Mouse (Mus musculus) left cerebral cortex, postnatal 4 days (tissue): ENCODE measurements at regions not wholly inside any gene's neighbourhood (a gene's known extent, or its start where the extent isn't known, plus 50 kb on each side); places are given as distances from the start of the nearest gene placed in this dataset.
A peak's percentile ranks its signal among the peaks of the same experiment; 100 is the strongest.
"Not testable (repeated sequence)": the region's sequence is repeated elsewhere in the genome, so short reads cannot be mapped to it uniquely, and the experiment has no call there.

Experiments used
- DNase-seq: peaks from one replicate; pipeline ENCODE4 v3.0.0-alpha.2; 2022
- intact Hi-C: fragments of 180-260 bp; cut with DNase I; formaldehyde crosslinking; loops from one replicate; pipeline ENCODE4 v1.15.1; 2025

- no peak for DNase-seq
- intact Hi-C loops, result loop anchor here (10.0 kb wide), 1 partner anchor 818 kb away; no protein-coding TSS in a partner anchor
These were observed 391.2 kb downstream of the Fign start for GRCm38 (mm10) chr2:63706643-63707042.

- intact Hi-C loops, result loop anchor here (10.0 kb wide), 1 partner anchor 819 kb away; no protein-coding TSS in a partner anchor
- no peak for DNase-seq
These were observed 391.7 kb downstream of the Fign start for GRCm38 (mm10) chr2:63706183-63706582.

GRCm38 (mm10) chr2:63702333-63703096 lies 395.3 kb downstream of the Fign start:
- DNase-seq, result peak; percentile 66
- intact Hi-C loops, result loop anchor here (5.0 to 10.0 kb wide), 3 partner anchors 395 to 1215 kb away; partner anchors contain the start of gene Fign

GRCm38 (mm10) chr2:63701861-63702260 lies 396.0 kb downstream of the Fign start:
- intact Hi-C loops, result loop anchor here (5.0 to 10.0 kb wide), 3 partner anchors 395 to 1215 kb away; partner anchors contain the start of gene Fign

GRCm38 (mm10) chr2:63700255-63700654 lies 397.6 kb downstream of the Fign start:
- DNase-seq, result no peak
- intact Hi-C loops, result loop anchor here (5.0 to 10.0 kb wide), 3 partner anchors 397 to 1217 kb away; partner anchors contain the start of gene Fign

More at GRCm38 (mm10) chr2:63701861-63702260, 396.0 kb downstream of the Fign start:
- DNase-seq, result peak; percentile 2

GRCm38 (mm10) chr2:63669700-63670099 lies 428.1 kb downstream of the Fign start:
- intact Hi-C loops, result no loop called here
- no peak for DNase-seq

GRCm38 (mm10) chr2:63668784-63669183 lies 429.1 kb downstream of the Fign start:
- DNase-seq, result no peak
- intact Hi-C loops, result no loop called here

GRCm38 (mm10) chr2:63659947-63660346 lies 437.9 kb downstream of the Fign start:
- DNase-seq, intact Hi-C loops: not testable (repeated sequence)
